Mouse (Mus musculus): ENCODE data around the gene Ovol1.

DNA sequence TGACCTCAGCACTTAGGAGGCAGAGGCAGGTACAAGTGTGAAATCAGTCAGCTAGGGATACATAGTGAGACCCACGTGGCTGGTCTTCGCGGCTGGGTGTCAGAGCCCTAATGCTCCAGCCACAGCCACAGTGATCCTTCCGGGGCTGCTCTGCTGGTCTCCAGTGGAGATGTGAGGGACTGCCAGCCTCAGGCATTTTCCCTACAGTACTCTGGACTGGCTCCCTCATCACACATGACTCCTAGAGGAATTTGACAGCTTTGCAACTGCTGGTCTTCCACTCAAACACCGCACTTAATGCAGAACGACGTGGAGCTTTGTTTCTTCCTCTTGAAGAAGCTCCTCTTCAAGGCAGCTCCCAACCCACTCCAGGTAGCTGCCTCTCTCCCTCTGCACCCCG, 45.8 kb upstream of the Ovol1 start:
- TF ChIP-seq CTCF (IDR thresholded peaks at IDR 0.05; ENCODE audit: low read depth, low read length) (no peak), POLR2A (IDR thresholded peaks at IDR 0.05; ENCODE audit: extremely low read depth, insufficient read depth, low read length) (no peak)
